Mouse (Mus musculus): ENCODE data around the gene Ip6k3.

Gene Ip6k3

GRCm38 (mm10) chr17:27153773-27154193, 13.8 kb downstream of the Ip6k3 start:
- DNase-seq (ENCODE audit: low spot score in 2 of 2): peak in 1 of 2 experiments; percentile 48

DNA sequence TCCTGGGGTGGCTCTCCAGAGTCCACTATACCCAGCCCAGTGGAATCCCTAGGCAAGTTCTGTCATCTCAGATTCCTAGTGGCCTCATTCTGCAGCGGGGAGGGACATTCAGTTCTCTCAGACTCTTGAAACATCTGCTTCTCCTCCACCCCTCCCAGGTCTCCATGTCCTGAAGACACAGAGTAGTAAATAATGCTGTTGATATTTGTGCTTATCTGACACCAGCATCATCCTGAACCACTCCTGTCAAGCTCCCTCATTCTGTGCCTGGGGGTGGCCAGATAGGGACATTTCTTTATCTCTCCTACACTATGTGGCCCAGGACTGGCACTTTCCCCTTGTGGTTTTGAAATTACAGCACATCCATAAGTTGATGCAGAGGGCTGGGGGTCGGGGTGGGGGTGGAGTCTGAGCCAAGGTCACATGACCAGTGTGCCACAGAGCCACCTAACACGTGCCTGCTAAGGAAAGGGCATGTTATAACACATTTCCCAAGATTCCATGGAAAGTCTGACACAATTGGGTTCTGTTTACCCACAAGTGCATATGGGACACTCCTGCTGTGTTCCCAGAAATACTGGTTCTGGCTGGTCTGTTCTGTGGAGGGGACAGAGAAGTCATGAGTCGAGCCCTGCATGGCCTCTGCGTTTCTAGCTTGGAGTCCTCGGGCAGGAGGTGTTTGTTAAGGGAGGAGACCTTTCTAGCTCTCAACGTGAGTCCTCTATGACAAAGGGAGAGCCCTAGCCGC, 14.4 kb downstream of the Ip6k3 start:
- DNase-seq (ENCODE audit: low spot score in 2 of 2): no peak

DNA sequence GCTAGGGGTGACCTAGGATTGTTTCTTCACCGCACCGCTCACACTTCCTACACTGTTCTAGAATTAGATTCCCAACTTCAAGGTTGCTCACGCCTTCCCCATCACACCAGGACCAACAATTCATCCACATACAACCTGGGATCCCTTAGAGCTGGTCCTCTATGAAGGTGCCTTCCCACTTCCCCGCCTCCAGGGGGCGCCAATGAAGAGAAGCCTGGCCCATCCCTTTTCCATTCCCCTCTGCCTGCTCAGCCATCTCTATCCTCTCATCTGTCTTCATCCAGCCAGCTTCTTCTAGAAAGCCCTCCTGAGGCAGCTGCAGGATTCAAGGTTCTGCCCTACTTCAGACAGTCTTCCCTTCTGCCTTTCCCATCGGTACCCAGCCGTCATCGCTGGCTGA, 16.2 kb downstream of the Ip6k3 start:
- DNase-seq (ENCODE audit: low spot score in 2 of 2): no peak

DNA sequence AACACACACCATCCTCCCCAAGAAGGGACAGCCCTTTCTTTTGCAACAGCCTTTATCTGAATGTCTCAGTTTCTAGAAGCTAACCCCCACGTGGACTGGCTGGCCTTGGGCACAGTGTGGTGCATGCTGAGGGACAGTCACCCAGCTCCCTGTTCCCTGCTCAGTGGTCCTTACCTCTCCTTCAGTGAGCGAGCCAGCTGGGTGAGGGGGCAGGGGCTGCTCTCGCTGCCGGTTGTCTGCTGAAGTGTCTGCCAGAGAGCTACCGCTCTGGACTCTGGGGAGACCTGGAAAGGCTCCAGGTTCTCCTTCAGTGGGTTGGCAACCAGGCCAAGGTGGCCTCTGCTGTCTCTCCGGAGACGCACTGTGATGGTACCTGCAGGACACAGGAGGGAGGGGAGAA, 16.7 kb downstream of the Ip6k3 start:
- DNase-seq (ENCODE audit: low spot score in 2 of 2): no peak

- DNase-seq (ENCODE audit: low spot score in 2 of 2): no peak
These were observed 21.2 kb downstream of the Ip6k3 start for GRCm38 (mm10) chr17:27146323-27146923.

- no peak for DNase-seq (ENCODE audit: low spot score in 2 of 2)
These were observed 23.4 kb downstream of the Ip6k3 start for GRCm38 (mm10) chr17:27144152-27144551.

GRCm38 (mm10) chr17:27141971-27142450, 25.6 kb downstream of the Ip6k3 start:
- peak; percentile 46 to 55 for DNase-seq (ENCODE audit: low spot score in 2 of 2)

DNA sequence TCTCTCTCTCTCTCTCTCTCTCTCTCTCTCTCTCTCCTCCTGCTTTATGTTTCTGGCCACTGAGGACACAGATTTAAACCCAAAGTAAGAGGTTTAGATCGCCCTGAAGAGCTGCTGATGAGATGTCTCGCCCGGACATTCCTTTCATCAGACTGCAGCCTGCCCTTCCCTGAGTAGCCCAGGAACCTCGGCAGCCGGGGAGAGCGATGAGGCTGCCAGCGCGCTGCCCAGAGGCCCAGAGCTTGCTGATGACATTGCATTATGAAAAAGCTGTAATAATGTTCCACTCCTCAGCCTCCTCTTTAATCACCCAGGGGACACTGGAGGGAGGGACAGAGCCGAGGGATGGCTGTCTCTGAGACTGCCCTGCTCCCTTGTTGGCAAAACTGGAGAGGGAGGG, 27.3 kb downstream of the Ip6k3 start:
- DNase-seq (ENCODE audit: low spot score in 2 of 2): no peak

DNA sequence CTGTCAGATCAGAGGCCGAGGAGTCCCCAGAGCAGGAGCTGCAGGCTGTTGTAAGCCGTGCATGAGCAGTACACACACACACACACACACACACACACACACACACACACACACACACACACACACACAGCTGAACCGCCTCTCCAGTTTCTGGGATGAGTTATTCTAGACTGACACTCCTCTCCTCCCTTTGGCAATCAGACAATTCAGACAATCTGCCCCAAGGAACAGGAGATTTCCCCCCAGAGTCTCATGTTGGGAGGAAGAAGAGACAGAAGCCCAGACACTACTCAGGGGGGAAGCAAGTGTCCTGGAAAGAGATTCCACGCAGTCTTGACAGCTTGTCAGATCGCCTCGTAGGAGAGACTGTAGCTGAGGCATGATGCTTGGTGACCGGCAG, 28.3 kb downstream of the Ip6k3 start:
- DNase-seq (ENCODE audit: low spot score in 2 of 2): no peak

- DNase-seq (ENCODE audit: low spot score in 2 of 2): no peak
These were observed 29.2 kb downstream of the Ip6k3 start for GRCm38 (mm10) chr17:27138396-27138795.

DNA sequence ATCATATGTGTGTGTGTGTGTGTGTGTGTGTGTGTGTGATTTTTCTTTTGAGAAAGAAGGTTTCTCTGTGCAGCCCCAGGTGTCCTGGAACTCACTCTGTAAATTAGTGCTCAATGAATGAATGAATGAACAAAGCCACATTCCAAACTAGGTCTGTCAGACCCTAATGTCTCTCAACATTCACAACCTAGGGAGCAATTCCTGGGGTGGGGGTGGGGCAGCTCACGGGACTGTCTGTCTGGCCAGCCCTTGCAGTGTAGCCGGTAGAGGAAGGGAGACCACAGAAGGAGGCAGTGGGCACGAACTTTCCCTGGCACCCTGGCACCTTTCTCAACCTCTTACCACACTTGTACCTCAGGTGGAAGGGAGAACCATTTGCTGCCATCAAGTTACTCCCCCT, 32.9 kb downstream of the Ip6k3 start:
- DNase-seq (ENCODE audit: low spot score in 2 of 2): no peak

DNA sequence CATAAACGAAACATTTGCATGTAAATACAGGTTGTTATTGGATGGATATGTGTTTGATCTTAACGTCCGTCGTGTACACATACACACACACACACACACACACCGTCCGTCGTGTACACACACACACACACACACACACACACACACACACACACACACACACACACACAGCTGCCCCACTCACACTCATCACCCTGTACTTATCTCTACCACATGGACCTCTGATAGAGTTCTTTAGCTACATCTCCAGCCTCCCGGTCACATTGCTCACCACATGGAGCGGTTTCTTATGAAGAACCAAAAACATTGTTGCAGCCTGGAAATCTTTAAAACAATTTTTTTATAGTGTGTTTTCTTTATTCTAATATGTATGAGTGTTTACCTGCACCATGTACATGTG, 33.4 kb downstream of the Ip6k3 start:
- no peak for DNase-seq (ENCODE audit: low spot score in 2 of 2)

DNA sequence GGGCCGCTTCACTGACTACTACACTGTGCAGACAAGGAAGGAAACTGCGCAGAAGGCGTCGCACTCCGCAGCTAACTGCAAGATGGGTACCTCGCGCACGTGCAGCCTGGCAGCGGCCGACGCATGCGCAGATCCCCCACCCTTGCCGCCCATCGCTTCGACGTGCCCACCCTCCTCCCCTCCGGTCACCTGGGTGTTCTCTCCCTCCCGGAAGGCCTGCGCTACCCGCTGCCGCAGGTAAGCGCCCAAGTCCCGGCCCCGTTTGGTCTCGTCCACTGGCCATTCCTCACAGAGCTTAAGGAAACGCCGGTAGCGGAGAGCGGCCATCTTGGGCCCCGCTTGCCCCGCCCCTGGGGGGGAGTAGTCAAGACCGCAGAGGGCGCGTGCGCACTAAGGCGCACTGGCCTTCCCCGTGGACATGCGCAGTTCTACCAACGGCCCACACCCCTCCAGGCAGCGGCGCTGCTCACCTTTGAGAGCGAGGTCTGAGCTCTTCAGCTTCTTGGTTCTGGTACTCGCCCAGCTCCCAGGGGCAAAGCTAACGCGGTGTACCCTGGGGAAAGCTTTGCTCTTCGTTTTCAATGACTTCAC, 33.9 kb downstream of the Ip6k3 start, which contains the start of gene Uqcc2:
TSS of gene Uqcc2 (minus strand) at position 366 of the 591 bp plus-strand sequence.
- peak; percentile 95 to 97 for DNase-seq (ENCODE audit: low spot score in 2 of 2)

GRCm38 (mm10) chr17:27132238-27132637, 35.4 kb downstream of the Ip6k3 start:
- DNase-seq (ENCODE audit: low spot score in 2 of 2): no peak

GRCm38 (mm10) chr17:27131240-27131665, 36.3 kb downstream of the Ip6k3 start:
- no peak for DNase-seq (ENCODE audit: low spot score in 2 of 2)

GRCm38 (mm10) chr17:27130246-27130645, 37.3 kb downstream of the Ip6k3 start:
- DNase-seq (ENCODE audit: low spot score in 2 of 2): no peak

- no peak for DNase-seq (ENCODE audit: low spot score in 2 of 2)
These were observed 37.8 kb downstream of the Ip6k3 start for GRCm38 (mm10) chr17:27129819-27130218.

DNA sequence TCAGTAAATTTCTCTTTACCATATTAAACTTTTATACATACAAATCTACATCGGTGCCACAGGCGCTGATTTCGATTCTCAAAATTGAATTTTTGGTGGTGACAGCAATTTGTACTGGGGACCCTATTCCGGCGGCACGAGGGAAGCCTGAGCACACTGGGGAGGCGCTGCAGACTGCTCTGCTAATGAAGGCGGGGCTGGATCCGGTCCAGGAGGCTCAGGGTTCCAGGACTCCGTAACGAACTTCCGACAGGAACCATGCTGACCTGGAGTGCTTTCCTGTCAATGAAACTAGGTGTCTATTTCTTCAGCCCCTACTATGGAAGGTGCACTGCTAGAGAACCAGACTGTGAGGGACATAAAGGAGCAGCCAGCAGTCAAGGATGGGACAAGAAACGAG, 38.3 kb downstream of the Ip6k3 start:
- DNase-seq (ENCODE audit: low spot score in 2 of 2): no peak

GRCm38 (mm10) chr17:27128189-27128588, 39.4 kb downstream of the Ip6k3 start:
- no peak for DNase-seq (ENCODE audit: low spot score in 2 of 2)

DNA sequence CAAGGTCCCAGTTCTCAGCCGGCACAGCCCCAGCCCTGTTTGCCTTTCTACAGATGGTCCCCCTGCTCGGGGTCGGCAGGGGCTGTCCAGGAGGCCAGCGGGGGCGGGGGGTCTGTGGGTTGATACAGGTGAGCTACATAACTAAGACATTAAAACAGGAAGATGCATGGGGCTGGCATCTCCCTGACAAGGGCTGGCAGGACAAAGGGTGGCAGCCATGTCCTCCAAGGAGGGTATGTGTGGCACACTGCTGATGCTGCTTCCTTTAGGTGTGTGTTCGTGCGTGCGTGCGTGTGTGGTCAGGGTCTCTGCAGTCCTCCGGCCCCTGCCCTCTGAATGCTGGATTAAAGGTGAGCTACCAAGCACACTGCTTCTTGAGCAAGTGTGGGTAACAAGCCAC, 40.6 kb downstream of the Ip6k3 start:
- no peak for DNase-seq (ENCODE audit: low spot score in 2 of 2)

DNA sequence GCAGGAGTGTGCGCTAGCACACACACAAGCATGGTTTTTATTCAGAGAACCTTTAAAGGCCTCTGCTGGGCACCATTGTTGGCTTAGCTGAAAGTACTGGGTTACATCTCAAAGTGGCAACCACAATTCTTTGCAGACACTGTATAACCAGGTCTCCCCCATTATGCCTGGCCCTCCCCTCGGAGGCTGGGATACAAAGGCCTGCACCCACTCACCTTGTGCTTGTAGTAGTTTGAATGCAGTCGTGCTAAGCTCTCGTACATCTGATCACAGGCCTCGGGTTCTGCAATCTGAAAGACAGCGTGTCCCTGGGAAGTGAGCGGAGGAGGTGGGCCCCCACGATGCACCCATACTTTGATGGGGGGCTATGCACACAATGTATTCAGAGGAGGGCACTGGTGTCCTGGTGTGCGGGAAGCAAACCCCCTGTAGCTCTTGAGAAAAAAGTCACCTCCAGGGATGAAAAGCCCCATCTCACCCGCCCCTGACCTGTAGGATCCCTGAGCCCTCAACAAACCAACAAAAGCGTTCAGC, 41.9 kb downstream of the Ip6k3 start:
- no peak for DNase-seq (ENCODE audit: low spot score in 2 of 2)

GRCm38 (mm10) chr17:27125185-27125584, 42.4 kb downstream of the Ip6k3 start:
- DNase-seq (ENCODE audit: low spot score in 2 of 2): peak; percentile 64 to 68

Measured in urinary bladder, postnatal 36 days (tissue).